Mouse (Mus musculus) brain, embryonic 14.5 days (tissue): Measurements from ENCODE around the gene Siae.

Experiments used
- CTCF ChIP-seq: fragments of 200-500 bp; IDR thresholded peaks from 2 replicates; pipeline ENCODE4 v1.5.1; 2012; ENCODE audit warnings: inconsistent platforms, mild to moderate bottlenecking, moderate library complexity, borderline replicate concordance; ENCODE audit not compliant: insufficient read depth, insufficient read length; ENCODE audit errors: extremely low read depth
- POLR2A ChIP-seq: fragments of 200-500 bp; IDR thresholded peaks from 2 replicates; pipeline ENCODE4 v1.6.1; 2012; ENCODE audit warnings: mild to moderate bottlenecking, inconsistent platforms, borderline replicate concordance; ENCODE audit not compliant: poor library complexity, insufficient read depth, insufficient read length, severe bottlenecking; ENCODE audit errors: extremely low read depth

- TF ChIP-seq POLR2A, result no peak
- TF ChIP-seq CTCF, result no peak
These were observed 78.8 kb downstream of the Siae start for GRCm38 (mm10) chr9:37634269-37634668.
